Comparison of ENCODE assay signal across 34 mouse cellular contexts in genomic region chr5:114285398-114285700, GRCm38 (mm10). TPM values are rescaled to one million over a fixed set of nuclear protein-coding genes. Genes with fewer than 3 reads are reported as not detected.
DNase-seq lines count a peak whose midpoint lies in the region; ATAC-seq and TF ChIP-seq lines count a peak whose summit lies in the region.
"Had no signal": no experiment of that assay in that cellular context is flagged by ENCODE, and none has a peak within 500 bp of the region (broad histone marks: within the 10 kb centered on the region; RNA-seq: fewer than 3 reads in every experiment).

No protein-coding gene starts in this region.

- DNase-seq in forebrain, embryonic 14.5 days (ENCODE audit: low spot score), result no peak
- DNase-seq in forebrain, embryonic 10.5 days (ENCODE audit: extremely low spot score, low spot score), result no peak
- peak in 1 of 2 experiments; percentile 46 for DNase-seq in layer of hippocampus, adult 2 months (ENCODE audit: low spot score in 2 of 2)
- no peak for DNase-seq in layer of hippocampus, postnatal 25 days (ENCODE audit: extremely low spot score in 1 of 2, low spot score in 1 of 2)
- DNase-seq in right cerebral cortex, adult 18-20 months, result peak; percentile 28
- DNase-seq in right cerebral cortex, postnatal 14 days, result no peak
- DNase-seq in cerebellum, adult 9-11 months, result no peak
- DNase-seq: adrenal gland, postnatal 10 days; cerebellum, adult 11 months; cerebellum, postnatal 10 days; gastrocnemius, postnatal 25 days; heart, adult 11 months; heart, postnatal 36 days; kidney, adult 9 months; lung, adult 2 months; lung, postnatal 10 days; thymus, postnatal 4 days had no signal

- H3K27me3 ChIP-seq in forebrain, embryonic 14.5 days (replicated peaks; ENCODE audit: control insufficient read depth, insufficient read depth, low read length), result peaks cover 6% of the 10 kb centered on the region; the same call in 1 of the 2 replicates
- peaks cover 79% of the 10 kb centered on the region for H3K27me3 ChIP-seq in forebrain, embryonic 10.5 days (ENCODE audit: poor library complexity, severe bottlenecking)
- H3K27me3 ChIP-seq: embryonic facial prominence, embryonic 13.5 days; limb, embryonic 15.5 days had no signal

- peak; percentile 51 for ATAC-seq in forebrain, embryonic 14.5 days
- ATAC-seq: hindbrain, postnatal 0 days; intestine, embryonic 15.5 days; Patski had no signal

- 37% methylated on average over 3 of the region's 3 CpGs for WGBS in forebrain, embryonic 14.5 days
- WGBS in forebrain, embryonic 10.5 days, result 76% methylated on average over 3 of the region's 3 CpGs

- no peaks in the 10 kb centered on the region for H3K36me3 ChIP-seq in forebrain, embryonic 14.5 days (ENCODE audit: control insufficient read depth, insufficient read depth, low read length)
- no peaks in the 10 kb centered on the region for H3K36me3 ChIP-seq in forebrain, embryonic 10.5 days (replicated peaks)
- H3K36me3 ChIP-seq: embryonic facial prominence, embryonic 13.5 days; hindbrain, embryonic 12.5 days; intestine, embryonic 15.5 days; limb, embryonic 10.5 days; limb, embryonic 15.5 days; neural tube, embryonic 12.5 days had no signal

- H3K4me2 ChIP-seq in forebrain, embryonic 14.5 days (ENCODE audit: low read length), result no peak overlapping the region
- H3K4me2 ChIP-seq: embryonic facial prominence, embryonic 13.5 days; heart, embryonic 11.5 days; hindbrain, embryonic 12.5 days; intestine, embryonic 15.5 days; limb, embryonic 15.5 days; neural tube, embryonic 12.5 days had no signal

- H3K9ac ChIP-seq in forebrain, embryonic 14.5 days (ENCODE audit: low read length), result no peak overlapping the region
- H3K9ac ChIP-seq: embryonic facial prominence, embryonic 13.5 days; hindbrain, embryonic 12.5 days; intestine, embryonic 15.5 days; limb, embryonic 15.5 days; liver, embryonic 14.5 days; neural tube, embryonic 12.5 days had no signal

- TF ChIP-seq CTCF in layer of hippocampus, adult 2 months (conservative IDR thresholded peaks at IDR 0.05), result no peak

- no peaks in the 10 kb centered on the region for H3K9me3 ChIP-seq in forebrain, embryonic 14.5 days (replicated peaks; ENCODE audit: control insufficient read depth, low read length)
- H3K9me3 ChIP-seq in forebrain, embryonic 10.5 days, result no peaks in the 10 kb centered on the region
- H3K9me3 ChIP-seq: embryonic facial prominence, embryonic 13.5 days; hindbrain, embryonic 12.5 days; intestine, embryonic 15.5 days; limb, embryonic 10.5 days; limb, embryonic 15.5 days; neural tube, embryonic 12.5 days had no signal

- H3K27ac ChIP-seq in forebrain, embryonic 14.5 days (ENCODE audit: low read depth, low read length), result no peak overlapping the region
- H3K27ac ChIP-seq in forebrain, embryonic 10.5 days, result no peak overlapping the region
- peak overlapping the region; percentile 62; the same call in 1 of the 2 replicates for H3K27ac ChIP-seq in layer of hippocampus, adult 2 months
- H3K27ac ChIP-seq: embryonic facial prominence, embryonic 13.5 days; hindbrain, embryonic 12.5 days; hindbrain, postnatal 0 days; intestine, embryonic 15.5 days; limb, embryonic 15.5 days; liver, embryonic 14.5 days; macrophage; neural tube, embryonic 12.5 days had no signal

- H3K4me3 ChIP-seq in forebrain, embryonic 14.5 days (ENCODE audit: low read depth, low read length), result no peak overlapping the region
- no peak overlapping the region for H3K4me3 ChIP-seq in forebrain, embryonic 10.5 days
- no peak overlapping the region for H3K4me3 ChIP-seq in layer of hippocampus, adult 2 months
- H3K4me3 ChIP-seq: embryonic facial prominence, embryonic 13.5 days; hindbrain, embryonic 12.5 days; intestine, embryonic 15.5 days; limb, embryonic 15.5 days; myocyte; neural tube, embryonic 12.5 days had no signal

- peaks cover 12% of the 10 kb centered on the region for H3K4me1 ChIP-seq in forebrain, embryonic 14.5 days (ENCODE audit: control insufficient read depth, insufficient read depth, low read length)
- H3K4me1 ChIP-seq in forebrain, embryonic 10.5 days, result peaks cover 37% of the 10 kb centered on the region
- H3K4me1 ChIP-seq: intestine, embryonic 15.5 days; limb, embryonic 15.5 days had no signal

RNA-seq across cellular contexts. Expression of gene Myo1h, which starts 3.6 kb away (rescaled TPM):
- polyA plus RNA-seq in forebrain, embryonic 14.5 days (2014; fragmentation: Nextera tagmentation; extraction: Ambion mirVana), result 0.36 and 0.64 TPM in 2 replicates
- 0.80 and 0.82 TPM in 2 replicates for polyA plus RNA-seq in forebrain, embryonic 10.5 days (2016; fragmentation: Nextera tagmentation; extraction: Ambion mirVana)
- 1 to 10 TPM; 3.8 to 5.6 TPM for total RNA-seq in layer of hippocampus, adult 2 months (2021)
- 1 to 10 TPM; 2.4 to 2.7 TPM for total RNA-seq in layer of hippocampus, postnatal 25 days (2021)
- total RNA-seq: hindbrain, postnatal 0 days had no signal

RNA-seq across cellular contexts. Expression of gene Foxn4, which starts 11.7 kb away (rescaled TPM):
- polyA plus RNA-seq in forebrain, embryonic 14.5 days (2014; fragmentation: Nextera tagmentation; extraction: Ambion mirVana), result 0.09 and 0.14 TPM in 2 replicates
- 0.42 and 0.80 TPM in 2 replicates for polyA plus RNA-seq in forebrain, embryonic 10.5 days (2016; fragmentation: Nextera tagmentation; extraction: Ambion mirVana)
- total RNA-seq in layer of hippocampus, adult 2 months (2021), result not detected
- not detected for total RNA-seq in layer of hippocampus, postnatal 25 days (2021)
- total RNA-seq: adrenal gland, postnatal 10 days; common myeloid progenitor, adult 5-6 weeks; gastrocnemius, adult 18-20 months; gastrocnemius, postnatal 25 days; heart, postnatal 36 days; megakaryocyte-erythroid progenitor cell, adult 5-6 weeks; MEL had no signal
- polyA plus RNA-seq: heart, embryonic 11.5 days; intestine, embryonic 15.5 days; large intestine, adult 2 months; limb, embryonic 10.5 days; limb, embryonic 15.5 days; liver, embryonic 14.5 days; macrophage; Patski had no signal
